Mouse (Mus musculus) testis, adult 2 months (tissue): ENCODE data around the gene Scube3. TPM values are rescaled to one million over a fixed set of nuclear protein-coding genes. Genes with fewer than 3 reads are reported as not detected.

Experiments used
- H3K27ac ChIP-seq: fragments of 200-500 bp; 2 replicates; pipeline ENCODE4 v1.5.1; 2012; ENCODE audit warnings: low read depth, low read length; ENCODE audit not compliant: control insufficient read depth, insufficient read depth
- H3K27me3 ChIP-seq: fragments of 200-500 bp; 2 replicates; pipeline ENCODE4 v1.6.1; 2012; ENCODE audit warnings: mild to moderate bottlenecking, low read length, moderate library complexity; ENCODE audit not compliant: control insufficient read depth, insufficient read depth
- H3K36me3 ChIP-seq: fragments of 200-500 bp; 2 replicates; pipeline ENCODE4 v1.6.1; 2012; ENCODE audit warnings: mild to moderate bottlenecking, low read length; ENCODE audit not compliant: control insufficient read depth, insufficient read depth
- H3K4me1 ChIP-seq: fragments of 200-500 bp; 2 replicates; pipeline ENCODE4 v1.6.1; 2012; ENCODE audit warnings: low read length; ENCODE audit not compliant: control insufficient read depth, insufficient read depth
- H3K4me3 ChIP-seq: fragments of 200-500 bp; 2 replicates; pipeline ENCODE4 v1.5.1; 2012; ENCODE audit warnings: low read depth, mild to moderate bottlenecking, low read length, moderate library complexity, mixed read lengths; ENCODE audit not compliant: control insufficient read depth
- CTCF ChIP-seq: fragments of 200-500 bp; IDR thresholded peaks from 2 replicates; pipeline ENCODE4 v1.5.1; 2012; ENCODE audit warnings: low read depth, mild to moderate bottlenecking, inconsistent platforms, low read length, moderate library complexity; ENCODE audit not compliant: control insufficient read depth, insufficient read depth, insufficient replicate concordance
- POLR2A ChIP-seq: fragments of 200-500 bp; IDR thresholded peaks from 2 replicates; pipeline ENCODE4 v1.6.1; 2012; ENCODE audit warnings: low read depth, mild to moderate bottlenecking, inconsistent platforms, low read length, moderate library complexity; ENCODE audit not compliant: control insufficient read depth
- polyA plus RNA-seq: library from polyadenylated mRNA; depleted of rRNA; stranded (reverse); fragments of >200 nt; gene quantifications from 2 replicates; pipeline ENCODE4 v1.2.3, GENCODE M21; 2012; rRNA removed

The Scube3 gene
- polyA plus RNA-seq, result 3.2 and 3.4 TPM in 2 replicates

DNA sequence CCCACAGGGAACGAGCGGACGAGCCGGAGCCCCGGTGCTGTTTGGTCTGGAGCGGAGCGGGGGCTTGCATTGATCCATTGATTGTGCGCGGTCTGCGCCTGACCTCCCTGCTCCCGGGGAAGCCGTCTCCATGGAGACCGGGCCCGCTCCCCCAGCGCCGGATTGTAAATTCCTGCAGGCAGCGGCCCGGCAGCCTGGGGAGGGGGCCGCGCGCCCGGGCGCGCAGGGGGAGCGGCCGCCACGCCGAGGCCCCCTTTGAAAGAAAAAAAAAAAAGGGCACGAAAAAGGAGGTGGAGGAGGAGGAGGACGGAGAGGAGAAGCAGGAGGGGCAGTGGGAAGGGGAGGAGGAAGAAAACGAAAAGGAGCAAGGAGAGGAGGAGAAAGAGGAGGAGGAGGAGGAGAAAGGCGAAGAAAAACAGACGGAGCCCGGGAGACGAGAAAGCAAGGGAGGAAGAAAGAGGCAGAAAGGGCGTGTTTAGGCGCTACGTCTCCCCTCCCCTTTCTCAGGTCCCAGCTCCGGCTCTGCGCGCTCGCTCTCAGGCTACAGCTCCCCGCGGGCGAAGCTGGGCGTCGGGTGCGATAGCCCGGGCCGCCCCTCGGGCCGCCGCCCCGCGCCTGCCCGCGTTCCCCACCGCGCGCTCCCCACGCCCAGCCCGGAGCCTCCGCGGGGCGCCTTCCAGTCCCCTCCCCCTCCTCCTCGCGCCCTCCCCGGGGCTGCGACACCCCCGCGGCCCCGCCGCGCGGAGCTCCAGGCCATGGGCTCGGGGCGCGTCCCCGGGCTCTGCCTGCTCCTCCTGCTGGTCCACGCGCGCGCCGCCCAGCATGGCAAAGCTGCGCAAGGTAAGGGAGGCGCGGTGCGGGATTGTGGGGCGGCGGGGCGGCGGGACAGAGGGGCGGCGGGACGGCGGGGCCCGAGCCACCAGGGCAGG lies at the start of gene Scube3:
Gene Scube3, plus strand, starts transcription at position 371 of the 929 bp plus-strand sequence.
- TF ChIP-seq CTCF (no peak), POLR2A (no peak)
- peak within 1 kb of the TSS; percentile 11; the same call in 1 of the 2 replicates for H3K27ac ChIP-seq
- no peaks in the 10 kb centered on the region for H3K27me3 ChIP-seq
- H3K4me3 ChIP-seq, result peak within 1 kb of the TSS; percentile 76
- H3K4me1 ChIP-seq, result peaks cover 20% of the 10 kb centered on the region
- H3K36me3 ChIP-seq, result no peaks in the 10 kb centered on the region

DNA sequence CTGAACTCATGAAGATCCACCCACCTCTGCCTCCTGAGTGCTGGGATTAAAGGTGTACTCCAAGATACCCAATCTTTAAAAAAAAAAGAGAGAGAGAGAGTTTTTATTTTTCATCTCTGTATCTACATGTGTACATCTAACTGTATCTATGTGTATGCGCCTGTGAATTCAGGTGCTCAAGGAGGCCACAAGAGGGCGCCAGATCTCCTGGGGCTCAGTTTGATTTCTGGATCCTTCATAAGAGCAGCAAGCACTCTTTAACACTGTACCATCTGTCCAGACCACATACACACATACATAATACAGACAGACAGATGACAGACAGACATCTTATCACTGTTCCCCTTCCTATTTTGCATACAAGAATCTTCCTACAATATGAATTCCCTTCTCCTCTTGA lies 49.6 kb upstream of the Scube3 start:
- Histone ChIP-seq H3K4me3 (no peak overlapping the region), H3K4me1 (no peaks in the 10 kb centered on the region), H3K27ac (no peak overlapping the region), H3K36me3 (no peaks in the 10 kb centered on the region), H3K27me3 (no peaks in the 10 kb centered on the region)
- no peak for TF ChIP-seq POLR2A
- peak; percentile 76; the same call in 1 of the 2 replicates for TF ChIP-seq CTCF

DNA sequence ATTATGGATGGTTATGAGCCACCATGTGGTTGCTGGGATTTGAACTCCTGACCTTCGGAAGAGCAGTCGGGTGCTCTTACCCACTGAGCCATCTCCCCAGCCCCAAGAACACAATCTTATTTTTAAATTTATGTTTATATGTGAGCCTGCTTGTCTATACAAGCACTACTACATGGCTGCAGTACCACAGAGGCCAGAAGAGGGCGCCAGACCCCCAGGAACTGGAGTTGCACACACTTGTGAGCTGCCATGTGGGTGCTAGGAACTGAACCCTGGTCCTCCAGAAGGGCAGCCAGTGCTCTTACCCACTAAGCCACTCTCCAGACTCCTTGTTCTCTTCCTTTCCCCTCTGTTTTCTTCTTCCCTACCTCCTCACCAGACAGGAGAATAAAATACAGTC lies 48.1 kb upstream of the Scube3 start:
- Histone ChIP-seq H3K36me3 (no peaks in the 10 kb centered on the region), H3K4me1 (no peaks in the 10 kb centered on the region), H3K4me3 (no peak overlapping the region), H3K27me3 (no peaks in the 10 kb centered on the region), H3K27ac (no peak overlapping the region)
- no peak for TF ChIP-seq POLR2A
- peak; percentile 88 for TF ChIP-seq CTCF

DNA sequence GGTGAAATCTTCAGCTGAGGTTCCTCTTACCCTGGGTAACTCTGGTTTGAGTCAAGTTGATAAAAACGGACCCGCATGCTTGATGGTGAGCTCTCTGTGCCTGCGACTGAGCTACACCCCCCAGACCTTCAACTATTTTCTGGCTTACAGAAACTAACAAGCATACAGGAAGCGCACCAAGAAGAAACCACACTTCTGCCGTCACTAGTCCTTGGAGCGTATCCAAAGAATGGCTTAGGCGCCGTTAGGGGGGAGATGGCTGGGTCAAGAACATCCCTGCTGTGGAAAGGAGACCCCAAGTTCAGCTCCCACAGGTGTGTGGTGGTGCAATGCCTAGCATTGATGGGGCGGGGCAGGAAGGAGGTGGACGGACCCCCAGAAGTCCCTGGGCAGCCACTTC lies 45.5 kb upstream of the Scube3 start:
- TF ChIP-seq CTCF (no peak), POLR2A (no peak)
- Histone ChIP-seq H3K27me3 (no peaks in the 10 kb centered on the region), H3K4me1 (no peaks in the 10 kb centered on the region), H3K4me3 (no peak overlapping the region), H3K36me3 (no peaks in the 10 kb centered on the region), H3K27ac (no peak overlapping the region)

DNA sequence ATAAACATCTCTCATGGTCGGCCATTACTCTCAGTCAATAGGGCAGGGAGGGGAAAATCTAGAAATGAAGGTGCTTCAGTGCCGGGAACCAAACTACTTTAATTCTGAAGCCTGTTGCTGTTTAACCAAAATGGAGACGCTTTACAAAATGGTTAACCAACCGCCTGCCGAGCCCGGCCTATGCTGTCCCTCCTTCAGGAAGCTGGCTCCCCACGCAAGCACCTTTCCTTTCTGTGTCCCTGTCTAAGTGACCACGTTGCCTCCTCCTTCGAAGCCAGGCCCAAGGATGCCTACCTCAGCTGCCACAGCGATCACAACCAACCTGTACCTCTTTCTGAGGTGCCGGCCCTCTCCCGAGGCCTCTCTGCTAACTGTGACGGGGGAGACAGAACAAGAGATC lies 44.6 kb upstream of the Scube3 start:
- Histone ChIP-seq H3K27ac (no peak overlapping the region), H3K4me1 (no peaks in the 10 kb centered on the region), H3K27me3 (no peaks in the 10 kb centered on the region), H3K4me3 (no peak overlapping the region), H3K36me3 (no peaks in the 10 kb centered on the region)
- TF ChIP-seq CTCF, result no peak
- no peak for TF ChIP-seq POLR2A

DNA sequence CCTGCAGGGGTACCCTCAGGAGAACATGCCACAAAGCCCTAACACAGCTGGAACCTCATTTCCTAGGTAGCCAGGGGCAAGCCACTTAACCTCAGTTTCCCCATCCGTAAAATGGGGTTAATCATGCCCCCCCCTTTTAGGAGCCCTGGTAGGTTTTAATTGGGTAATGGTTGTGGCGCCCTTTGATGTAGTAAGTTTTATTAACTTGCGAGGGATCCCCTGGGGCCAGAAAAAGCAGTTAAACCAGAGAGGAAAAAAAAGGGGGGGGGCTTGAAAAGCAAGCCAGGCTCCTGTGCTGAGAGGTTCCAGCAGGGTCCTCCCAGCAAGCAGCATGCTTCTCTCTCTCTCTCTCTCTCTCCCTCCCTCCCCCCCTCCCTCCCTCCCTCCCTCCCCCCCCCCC lies 42.9 kb upstream of the Scube3 start:
- Histone ChIP-seq H3K27ac (no peak overlapping the region), H3K4me1 (no peaks in the 10 kb centered on the region), H3K4me3 (no peak overlapping the region), H3K27me3 (no peaks in the 10 kb centered on the region), H3K36me3 (no peaks in the 10 kb centered on the region)
- TF ChIP-seq POLR2A (no peak), CTCF (no peak)

DNA sequence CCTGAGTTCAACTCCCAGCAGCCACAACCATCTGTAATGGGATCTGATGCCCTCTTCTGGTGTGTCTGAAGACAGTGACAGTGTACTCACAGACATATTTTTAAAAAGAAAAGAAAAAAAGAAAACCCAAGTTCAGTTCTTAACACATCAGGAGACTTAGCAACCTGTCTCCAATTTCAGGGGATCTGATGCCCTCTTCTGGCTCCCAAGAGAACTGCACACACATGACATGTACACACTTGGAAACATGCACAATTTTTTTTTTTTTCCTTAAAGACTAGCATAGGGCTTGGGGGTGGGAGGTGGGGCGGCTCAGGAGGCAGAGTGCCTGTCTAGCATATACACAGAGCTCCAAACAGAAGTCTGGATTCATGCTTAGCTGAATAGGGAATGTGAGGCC lies 41.3 kb upstream of the Scube3 start:
- no peak overlapping the region for H3K4me3 ChIP-seq
- TF ChIP-seq CTCF, result no peak
- no peak for TF ChIP-seq POLR2A
- no peaks in the 10 kb centered on the region for H3K27me3 ChIP-seq
- H3K4me1 ChIP-seq, result peaks cover 7% of the 10 kb centered on the region
- H3K36me3 ChIP-seq, result no peaks in the 10 kb centered on the region
- H3K27ac ChIP-seq, result no peak overlapping the region
